Mouse (Mus musculus) heart, adult 2 months (tissue): ENCODE results near the gene Itgb6.

Experiments
- CTCF ChIP-seq: fragments of 200-600 bp; IDR thresholded peaks from 2 replicates; pipeline ENCODE4 v1.8.1; 2022; ENCODE audit warnings: antibody characterized with exemption, mild to moderate bottlenecking, moderate library complexity
- EP300 ChIP-seq: fragments of 200-500 bp; IDR thresholded peaks from 2 replicates; pipeline ENCODE4 v1.6.1; 2011; ENCODE audit warnings: low read depth, low read length, control low read depth; ENCODE audit not compliant: insufficient read depth
- POLR2A ChIP-seq: fragments of 200-500 bp; IDR thresholded peaks from 2 replicates; pipeline ENCODE4 v1.6.1; 2011; ENCODE audit warnings: mild to moderate bottlenecking, low read depth, low read length, control low read depth; ENCODE audit not compliant: insufficient read depth

DNA sequence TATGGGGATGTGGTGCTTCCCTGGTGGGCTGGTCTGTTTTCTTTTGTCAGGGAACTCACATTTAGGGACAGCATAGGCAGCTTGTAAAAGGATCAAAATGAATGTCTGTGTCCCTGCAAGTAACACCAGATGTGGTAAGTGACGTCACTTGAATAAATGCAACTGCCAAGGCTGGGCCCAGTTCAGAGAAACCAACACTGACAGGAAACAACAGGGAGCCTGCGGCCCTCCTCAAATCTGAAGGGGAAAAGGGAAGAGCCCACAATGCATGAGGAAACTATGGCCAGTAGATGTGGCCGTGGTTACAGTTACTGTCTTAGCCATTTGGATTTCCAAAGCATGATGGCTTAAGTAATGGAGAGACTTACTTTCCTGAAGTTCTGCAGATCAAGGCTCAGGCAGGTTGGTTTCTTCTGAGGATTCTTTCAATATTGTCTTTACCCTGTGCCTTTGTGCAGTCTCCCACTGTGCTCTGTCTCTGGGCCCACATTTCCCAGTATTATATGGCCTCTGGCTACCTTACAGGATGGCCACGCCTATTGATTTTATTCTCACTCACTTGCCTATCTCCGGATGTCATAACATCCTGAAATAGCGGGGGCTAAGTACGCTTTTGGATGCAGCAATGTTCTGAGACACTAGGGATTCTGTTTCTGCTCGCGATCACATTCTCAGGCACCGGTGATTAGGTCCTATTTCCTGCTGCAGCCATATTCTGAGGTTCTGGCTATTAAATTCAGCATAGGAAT is 17.1 kb upstream of the Itgb6 start:
- TF ChIP-seq CTCF (no peak), POLR2A (no peak), EP300 (0 out of 2 replicates have a peak, but pooled peaks have one; percentile 31)
